Mouse (Mus musculus) lung, adult 2 months (tissue): ENCODE measurements at regions not wholly inside any gene's neighbourhood (a gene's known extent, or its start where the extent isn't known, plus 50 kb on each side); places are given as distances from the start of the nearest gene placed in this dataset.

Experiments
- DNase-seq: peaks from one replicate; pipeline ENCODE4 v3.0.0; 2022
- H3K4me1 ChIP-seq: fragments of 200-500 bp; 2 replicates; pipeline ENCODE4 v1.6.1; 2011; ENCODE audit warnings: low read length; ENCODE audit not compliant: control insufficient read depth, insufficient read depth
- H3K4me3 ChIP-seq: fragments of 200-500 bp; replicated peaks from 2 replicates; pipeline ENCODE3; 2011; ENCODE audit warnings: low read depth, mild to moderate bottlenecking, control low read depth, low read length; ENCODE audit errors: extremely low read depth
- CTCF ChIP-seq: fragments of 200-500 bp; IDR thresholded peaks from 2 replicates; pipeline ENCODE4 v1.5.1; 2011; ENCODE audit warnings: mild to moderate bottlenecking, low read length, control low read depth; ENCODE audit not compliant: insufficient read depth
- POLR2A ChIP-seq: fragments of 200-500 bp; IDR thresholded peaks from 2 replicates; pipeline ENCODE4 v1.6.1; 2011; ENCODE audit warnings: low read depth, mild to moderate bottlenecking, control low read depth, low read length, borderline replicate concordance; ENCODE audit errors: extremely low read depth
- WGBS: fragments of 180-500 bp; shearing (Covaris S2); methylation state at CpG from one replicate; pipeline ENCODE4 v1.1.7; 2018; 5-methylcytosine and 5-hydroxymethylcytosine counted together

- DNase-seq, result no peak
- TF ChIP-seq CTCF (no peak), POLR2A (no peak)
- peaks cover 7% of the 10 kb centered on the region for H3K4me1 ChIP-seq
- no peak overlapping the region for H3K4me3 ChIP-seq
- WGBS, result 27% methylated on average over 3 of the region's 3 CpGs
These were observed 170.8 kb downstream of the Cyp26b1 start for GRCm38 (mm10) chr6:84422946-84423345.

GRCm38 (mm10) chr6:84419691-84420090 lies 174.0 kb downstream of the Cyp26b1 start:
- H3K4me1 ChIP-seq, result peaks cover 7% of the 10 kb centered on the region
- TF ChIP-seq CTCF (no peak), POLR2A (no peak)

GRCm38 (mm10) chr6:84419281-84419680 lies 174.4 kb downstream of the Cyp26b1 start:
- H3K4me3 ChIP-seq, result no peak overlapping the region
- no peak for DNase-seq
- WGBS, result 62% methylated on average over 2 of the region's 2 CpGs
- peaks cover 5% of the 10 kb centered on the region for H3K4me1 ChIP-seq
- TF ChIP-seq POLR2A (no peak), CTCF (no peak)

More at GRCm38 (mm10) chr6:84419691-84420090, 174.0 kb downstream of the Cyp26b1 start:
- WGBS, result 81% methylated on average over 2 of the region's 2 CpGs
- H3K4me3 ChIP-seq, result no peak overlapping the region
- no peak for DNase-seq

GRCm38 (mm10) chr6:84416992-84417636 lies 176.6 kb downstream of the Cyp26b1 start:
- no peaks in the 10 kb centered on the region for H3K4me1 ChIP-seq
- TF ChIP-seq POLR2A (no peak), CTCF (no peak)
- no peak overlapping the region for H3K4me3 ChIP-seq
- no peak for DNase-seq
- WGBS, result 67% methylated on average over 11 of the region's 11 CpGs

- no peak for DNase-seq
- H3K4me3 ChIP-seq, result no peak overlapping the region
- 65% methylated on average over 5 of the region's 5 CpGs for whole genome bisulfite sequencing
- TF ChIP-seq POLR2A, result no peak
- TF ChIP-seq CTCF, result no peak
- no peaks in the 10 kb centered on the region for H3K4me1 ChIP-seq
These were observed 179.3 kb downstream of the Cyp26b1 start for GRCm38 (mm10) chr6:84414400-84414799.

GRCm38 (mm10) chr6:84409863-84410513 lies 183.7 kb downstream of the Cyp26b1 start:
- Histone ChIP-seq H3K4me1 (no peaks in the 10 kb centered on the region), H3K4me3 (no peak overlapping the region)
- TF ChIP-seq CTCF (no peak), POLR2A (no peak)
- 92% methylated on average over 10 of the region's 10 CpGs for WGBS
- no peak for DNase-seq

GRCm38 (mm10) chr6:84408513-84408912 lies 185.2 kb downstream of the Cyp26b1 start:
- DNase-seq, result no peak
- Histone ChIP-seq H3K4me3 (no peak overlapping the region), H3K4me1 (no peaks in the 10 kb centered on the region)
- WGBS, result 81% methylated on average over 5 of the region's 5 CpGs
- no peak for TF ChIP-seq CTCF
- TF ChIP-seq POLR2A, result no peak

GRCm38 (mm10) chr6:84407773-84408172 lies 185.9 kb downstream of the Cyp26b1 start:
- WGBS, result 8% methylated on average over 6 of the region's 6 CpGs
- Histone ChIP-seq H3K4me1 (no peaks in the 10 kb centered on the region), H3K4me3 (no peak overlapping the region)
- peak; percentile 56 for TF ChIP-seq CTCF
- TF ChIP-seq POLR2A, result no peak
- peak; percentile 32 for DNase-seq

- 67% methylated on average over 4 of the region's 4 CpGs for WGBS
- DNase-seq, result no peak
- H3K4me1 ChIP-seq, result no peaks in the 10 kb centered on the region
- TF ChIP-seq POLR2A (no peak), CTCF (peak; percentile 28; the same call in 1 of the 2 replicates)
- no peak overlapping the region for H3K4me3 ChIP-seq
These were observed 189.0 kb downstream of the Cyp26b1 start for GRCm38 (mm10) chr6:84404695-84405094.

- DNase-seq, result no peak
- WGBS, result 58% methylated on average over 2 of the region's 2 CpGs
- Histone ChIP-seq H3K4me3 (no peak overlapping the region), H3K4me1 (no peaks in the 10 kb centered on the region)
- TF ChIP-seq CTCF, result no peak
- no peak for TF ChIP-seq POLR2A
These were observed 191.3 kb downstream of the Cyp26b1 start for GRCm38 (mm10) chr6:84402431-84402830.
